Mouse (Mus musculus) erythroblast, embryonic 14.5 days (primary cell): ENCODE measurements around the gene Wdr17.

Experiments used
- GATA1 ChIP-seq: IDR thresholded peaks from 2 replicates; pipeline ENCODE4 v1.6.1; 2012; ENCODE audit warnings: low read length, inconsistent platforms, mixed read lengths
- TAL1 ChIP-seq: IDR thresholded peaks from 3 replicates; pipeline ENCODE4 v1.6.1; 2012; ENCODE audit warnings: low read length, inconsistent platforms, mixed read lengths

GRCm38 (mm10) chr8:54829794-54830426 is 57.1 kb downstream of the Wdr17 start:
- TF ChIP-seq TAL1 (no peak), GATA1 (no peak)
